Mouse (Mus musculus) neural tube, embryonic 14.5 days (tissue): Measurements from ENCODE around the gene Zbtb3. TPM values are rescaled to one million over a fixed set of nuclear protein-coding genes. Genes with fewer than 3 reads are reported as not detected.

Experiments used
- polyA plus RNA-seq: library from polyadenylated mRNA; unstranded; fragments of >200 nt; fragmentation: Nextera tagmentation; extraction: Ambion mirVana; gene quantifications from 2 replicates; pipeline ENCODE4 v1.2.1, GENCODE M21; 2014

Gene Zbtb3
- polyA plus RNA-seq, 1 experiment from 2014 or later = 7.1 TPM

Other genes starting within 250 kb of the Zbtb3 start
- gene Slc22a8, start 211.3 kb upstream of the Zbtb3 start, polyA plus RNA-seq = 5.5 and 7.2 TPM in 2 replicates
- 1.8 TPM in 1 of 2 replicates, not detected in the other for gene Slc22a6, start 184.5 kb upstream of the Zbtb3 start, polyA plus RNA-seq
- 0.19 and 0.26 TPM in 2 replicates for gene Chrm1, start 138.8 kb upstream of the Zbtb3 start, polyA plus RNA-seq
- 145 and 163 TPM in 2 replicates for gene Slc3a2, start 79.2 kb upstream of the Zbtb3 start, polyA plus RNA-seq
- gene Wdr74, start 66.7 kb upstream of the Zbtb3 start, polyA plus RNA-seq = 88.5 and 91.5 TPM in 2 replicates
- 1.8 and 2.6 TPM in 2 replicates for gene 1700092M07Rik, start 61.8 kb upstream of the Zbtb3 start, polyA plus RNA-seq
- 115 and 120 TPM in 2 replicates for gene Stx5a, start 61.1 kb upstream of the Zbtb3 start, polyA plus RNA-seq
- 120 and 140 TPM in 2 replicates for gene Nxf1, start 45.5 kb upstream of the Zbtb3 start, polyA plus RNA-seq
- gene Tmem223, start 31.6 kb upstream of the Zbtb3 start, polyA plus RNA-seq = 223 and 263 TPM in 2 replicates
- gene Tmem179b, start 28.1 kb upstream of the Zbtb3 start, polyA plus RNA-seq = 25.9 and 32.7 TPM in 2 replicates
- 17.7 and 19.0 TPM in 2 replicates for gene Taf6l, start 16.1 kb upstream of the Zbtb3 start, polyA plus RNA-seq
- 141 and 153 TPM in 2 replicates for gene Polr2g, start 4.0 kb upstream of the Zbtb3 start, polyA plus RNA-seq
- gene Ttc9c, start 16.8 kb downstream of the Zbtb3 start, polyA plus RNA-seq = 52.2 and 54.3 TPM in 2 replicates
- gene Hnrnpul2, start 17.5 kb downstream of the Zbtb3 start, polyA plus RNA-seq = 9.1 and 9.5 TPM in 2 replicates
- not detected in 2 replicates for gene AC129217.1, start 27.2 kb downstream of the Zbtb3 start, polyA plus RNA-seq
- gene Bscl2, start 34.9 kb downstream of the Zbtb3 start, polyA plus RNA-seq = 86.3 and 94.5 TPM in 2 replicates
- 459 and 608 TPM in 2 replicates for gene Gng3, start 36.6 kb downstream of the Zbtb3 start, polyA plus RNA-seq
- 0.99 and 1.3 TPM in 2 replicates for gene Lrrn4cl, start 48.2 kb downstream of the Zbtb3 start, polyA plus RNA-seq
- gene Ubxn1, start 68.9 kb downstream of the Zbtb3 start, polyA plus RNA-seq = 135 and 142 TPM in 2 replicates
- 63.2 and 64.1 TPM in 2 replicates for gene Uqcc3, start 78.4 kb downstream of the Zbtb3 start, polyA plus RNA-seq
- 30.8 and 31.7 TPM in 2 replicates for gene Lbhd1, start 81.2 kb downstream of the Zbtb3 start, polyA plus RNA-seq
- not detected in 2 replicates for gene Gm49403, start 81.4 kb downstream of the Zbtb3 start, polyA plus RNA-seq
- gene 1810009A15Rik, start 86.3 kb downstream of the Zbtb3 start, polyA plus RNA-seq = 39.0 and 48.9 TPM in 2 replicates
- 0.39 TPM in 1 of 2 replicates, not detected in the other for gene Gm49416, start 86.4 kb downstream of the Zbtb3 start, polyA plus RNA-seq
- gene Ints5, start 90.5 kb downstream of the Zbtb3 start, polyA plus RNA-seq = 22.0 and 30.3 TPM in 2 replicates
- 69.9 and 92.2 TPM in 2 replicates for gene Ganab, start 95.5 kb downstream of the Zbtb3 start, polyA plus RNA-seq
- gene B3gat3, start 117.8 kb downstream of the Zbtb3 start, polyA plus RNA-seq = 66.3 and 67.2 TPM in 2 replicates
- gene Rom1, start 126.8 kb downstream of the Zbtb3 start, polyA plus RNA-seq = 1.1 and 1.7 TPM in 2 replicates
- gene Eml3, start 127.0 kb downstream of the Zbtb3 start, polyA plus RNA-seq = 6.2 and 8.7 TPM in 2 replicates
- 29.1 and 33.7 TPM in 2 replicates for gene Mta2, start 139.3 kb downstream of the Zbtb3 start, polyA plus RNA-seq
- gene Tut1, start 151.3 kb downstream of the Zbtb3 start, polyA plus RNA-seq = 20.4 and 25.3 TPM in 2 replicates
- gene Eef1g, start 164.5 kb downstream of the Zbtb3 start, polyA plus RNA-seq = 297 and 333 TPM in 2 replicates
- 2.7 and 3.7 TPM in 2 replicates for gene Ahnak, start 186.7 kb downstream of the Zbtb3 start, polyA plus RNA-seq